Mouse (Mus musculus) lung, embryonic 16.5 days (tissue): ENCODE results near the gene Tub. TPM values are rescaled to one million over a fixed set of nuclear protein-coding genes. Genes with fewer than 3 reads are reported as not detected.
A peak's percentile ranks its signal among the peaks of the same experiment; 100 is the strongest.

Source experiments
- ATAC-seq: fragments of 200-750 bp; cut with Nextera tagmentation; 2 replicates; pipeline ENCODE4 v1.8.0; 2017; ENCODE audit warnings: low read depth, mild to moderate bottlenecking, moderate library complexity
- H3K27ac ChIP-seq: fragments of 300-500 bp; sonication (generic); 2 replicates; pipeline ENCODE4 v1.5.1; 2014; ENCODE audit warnings: mild to moderate bottlenecking, control low read depth, low read length
- H3K27me3 ChIP-seq: fragments of 300-500 bp; sonication (generic); 2 replicates; pipeline ENCODE4 v1.6.1; 2014; ENCODE audit warnings: low read depth, low read length, mixed read lengths; ENCODE audit not compliant: control insufficient read depth, insufficient read depth
- H3K36me3 ChIP-seq: fragments of 300-500 bp; sonication (generic); 2 replicates; pipeline ENCODE4 v1.6.1; 2014; ENCODE audit warnings: low read length; ENCODE audit not compliant: control insufficient read depth, insufficient read depth
- H3K4me1 ChIP-seq: fragments of 300-500 bp; sonication (generic); replicated peaks from 2 replicates; pipeline ENCODE4 v1.6.1; 2014; ENCODE audit warnings: low read length, mixed read lengths; ENCODE audit not compliant: control insufficient read depth, insufficient read depth
- H3K4me2 ChIP-seq: fragments of 300-500 bp; sonication (generic); 2 replicates; pipeline ENCODE4 v1.6.1; 2014; ENCODE audit warnings: low read depth, low read length, control low read depth
- H3K4me3 ChIP-seq: fragments of 300-500 bp; sonication (generic); 2 replicates; pipeline ENCODE4 v1.5.1; 2014; ENCODE audit warnings: mild to moderate bottlenecking, low read length, control low read depth
- H3K9ac ChIP-seq: fragments of 300-500 bp; sonication (generic); 2 replicates; pipeline ENCODE4 v1.6.1; 2014; ENCODE audit warnings: low read length, control low read depth
- H3K9me3 ChIP-seq: fragments of 300-500 bp; sonication (generic); 2 replicates; pipeline ENCODE4 v1.6.1; 2016; ENCODE audit warnings: low read length; ENCODE audit not compliant: control insufficient read depth
- WGBS: fragments of 180-500 bp; shearing (Covaris S2); extraction: QIAGEN DNeasy Blood & Tissue Kit; methylation state at CpG from one replicate; pipeline ENCODE4 v1.1.7; 2014; 5-methylcytosine and 5-hydroxymethylcytosine counted together
- polyA plus RNA-seq: library from polyadenylated mRNA; unstranded; fragments of >200 nt; fragmentation: Nextera tagmentation; extraction: Ambion mirVana; gene quantifications from 2 replicates; pipeline ENCODE4 v1.2.1, GENCODE M21; 2015

Gene Tub
- polyA plus RNA-seq, 1 experiment from 2014 or later, result 1.7 TPM

- H3K36me3 ChIP-seq, result peaks cover 31% of the 10 kb centered on the region
- no peaks in the 10 kb centered on the region for H3K27me3 ChIP-seq
- no peak overlapping the region for H3K4me2 ChIP-seq
- H3K9ac ChIP-seq, result no peak overlapping the region
- H3K4me3 ChIP-seq, result no peak overlapping the region
- no peaks in the 10 kb centered on the region for H3K9me3 ChIP-seq
- peaks cover 11% of the 10 kb centered on the region for H3K4me1 ChIP-seq
- 95% methylated on average over 4 of the region's 4 CpGs for WGBS
- H3K27ac ChIP-seq, result no peak overlapping the region
- ATAC-seq, result no peak
Observed at GRCm38 (mm10) chr7:108936591-108936990, 13.5 kb upstream of the Tub start.

DNA sequence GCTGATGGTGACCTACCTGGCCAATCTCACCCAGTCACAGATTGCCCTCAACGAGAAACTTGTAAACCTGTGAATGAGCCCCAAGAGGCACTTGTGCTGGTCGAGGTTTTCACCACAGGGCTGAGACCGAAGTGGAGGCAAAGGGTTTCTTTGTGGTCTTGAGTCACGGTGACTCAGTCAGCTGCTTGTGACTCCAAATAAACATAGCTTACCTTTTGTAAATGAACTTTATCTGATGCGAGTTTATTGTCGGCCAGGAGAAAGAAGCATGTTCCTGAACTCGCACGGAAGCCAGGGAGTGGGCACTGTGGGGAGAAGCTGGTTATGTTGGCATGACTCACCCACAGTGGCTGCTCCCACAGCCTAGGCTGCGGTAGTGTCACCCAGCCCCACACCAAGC lies 8.7 kb upstream of the Tub start:
- H3K4me2 ChIP-seq, result no peak overlapping the region
- no peaks in the 10 kb centered on the region for H3K9me3 ChIP-seq
- no peaks in the 10 kb centered on the region for H3K27me3 ChIP-seq
- WGBS, result 86% methylated on average over 9 of the region's 9 CpGs
- no peaks in the 10 kb centered on the region for H3K4me1 ChIP-seq
- peaks cover 37% of the 10 kb centered on the region for H3K36me3 ChIP-seq
- no peak overlapping the region for H3K27ac ChIP-seq
- no peak overlapping the region for H3K4me3 ChIP-seq
- no peak overlapping the region for H3K9ac ChIP-seq
- no peak for ATAC-seq

GRCm38 (mm10) chr7:108944002-108944401 lies 6.1 kb upstream of the Tub start:
- Histone ChIP-seq H3K36me3 (peaks cover 25% of the 10 kb centered on the region), H3K27me3 (peaks cover under 1% of the 10 kb centered on the region; the same call in 1 of the 2 replicates), H3K9me3 (no peaks in the 10 kb centered on the region), H3K4me3 (no peak overlapping the region), H3K27ac (no peak overlapping the region), H3K4me2 (no peak overlapping the region), H3K4me1 (no peaks in the 10 kb centered on the region), H3K9ac (no peak overlapping the region)
- WGBS, result 8% methylated on average over 2 of the region's 2 CpGs
- ATAC-seq, result peak; percentile 49; the same call in 1 of the 2 replicates

DNA sequence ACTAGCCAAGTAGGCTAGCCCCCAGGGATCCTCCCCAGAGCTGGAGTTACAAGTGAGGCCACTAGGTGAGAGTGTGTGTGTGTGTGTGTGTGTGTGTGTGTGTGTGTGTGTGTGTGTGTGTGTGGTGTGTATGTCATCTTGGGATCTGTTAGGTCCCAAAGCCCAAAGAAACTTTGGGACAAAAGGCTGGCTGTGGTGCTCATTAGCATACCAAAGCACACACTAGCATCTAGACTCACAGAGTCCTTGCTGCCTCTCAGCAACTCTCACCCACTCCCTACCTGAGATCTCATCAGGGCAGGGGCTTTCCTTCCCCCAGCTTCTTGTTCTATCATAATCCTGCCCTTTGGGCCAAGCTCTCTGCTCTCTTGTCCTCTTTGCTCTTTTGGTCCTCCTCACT lies 1.5 kb upstream of the Tub start:
- Histone ChIP-seq H3K4me2 (no peak overlapping the region), H3K9me3 (no peaks in the 10 kb centered on the region), H3K4me1 (peaks cover 9% of the 10 kb centered on the region), H3K9ac (no peak overlapping the region), H3K27ac (no peak overlapping the region), H3K27me3 (peaks cover 38% of the 10 kb centered on the region), H3K36me3 (no peaks in the 10 kb centered on the region; the same call in 1 of the 2 replicates), H3K4me3 (no peak overlapping the region)
- no peak for ATAC-seq

GRCm38 (mm10) chr7:108949301-108949700 lies 837 bp upstream of the Tub start:
- ATAC-seq, result no peak
- H3K4me3 ChIP-seq, result no peak overlapping the region
- no peak overlapping the region for H3K9ac ChIP-seq
- H3K36me3 ChIP-seq, result no peaks in the 10 kb centered on the region; the same call in 1 of the 2 replicates
- peaks cover 38% of the 10 kb centered on the region for H3K27me3 ChIP-seq
- no peak overlapping the region for H3K4me2 ChIP-seq
- H3K27ac ChIP-seq, result no peak overlapping the region
- 34% methylated on average over 2 of the region's 2 CpGs for WGBS
- H3K9me3 ChIP-seq, result no peaks in the 10 kb centered on the region
- H3K4me1 ChIP-seq, result peaks cover 9% of the 10 kb centered on the region

DNA sequence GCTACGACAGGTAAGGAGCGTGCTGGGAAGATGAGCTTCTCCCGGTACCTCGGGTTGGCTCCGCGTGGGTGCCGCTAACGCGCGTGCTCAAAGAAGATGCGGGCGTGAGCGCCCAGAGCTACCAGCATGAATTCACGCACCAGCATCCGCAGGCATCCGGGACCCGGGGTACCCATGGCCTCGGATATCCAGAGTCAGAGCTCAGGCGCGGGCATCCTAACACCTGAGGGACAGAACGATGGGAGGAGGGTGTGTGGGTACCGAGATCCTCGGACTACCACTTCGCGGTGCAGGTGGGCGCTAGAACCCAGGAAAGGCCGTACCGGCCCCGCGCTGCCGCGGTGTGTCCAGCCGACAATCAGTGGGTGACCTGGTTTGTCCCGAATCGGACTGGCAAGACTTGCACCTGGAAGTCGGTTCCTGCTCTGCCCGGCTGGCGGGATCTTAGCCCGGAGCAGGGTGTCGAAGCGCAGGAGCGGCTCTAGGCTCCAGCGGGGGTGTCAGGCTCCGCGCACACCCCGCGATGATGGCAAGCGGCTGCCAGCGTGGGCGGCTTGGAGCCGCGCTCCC lies 709 bp downstream of the Tub start:
- peak overlapping the region; percentile 2; the same call in 1 of the 2 replicates for H3K9ac ChIP-seq

DNA sequence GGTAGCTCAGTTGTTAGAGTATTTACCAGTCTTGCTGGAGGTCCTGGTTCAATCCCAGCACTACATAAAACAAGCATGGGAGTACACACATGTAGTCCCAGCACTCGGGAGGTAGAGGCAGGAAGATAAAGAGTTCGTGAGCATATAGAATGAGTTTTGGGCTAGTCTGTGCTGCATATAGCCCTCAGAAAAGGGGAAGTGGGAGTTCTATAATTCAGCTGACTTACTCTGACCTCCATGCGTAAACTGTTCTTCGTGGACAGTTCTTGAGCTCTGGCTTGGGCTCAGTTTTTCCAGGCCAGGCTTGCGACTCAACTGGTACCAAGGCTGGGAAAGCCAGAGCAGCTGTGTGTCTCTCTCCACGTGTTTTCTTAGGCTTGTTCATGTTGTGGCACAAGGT lies 2.7 kb downstream of the Tub start:
- H3K36me3 ChIP-seq, result no peaks in the 10 kb centered on the region
- H3K27me3 ChIP-seq, result peaks cover 38% of the 10 kb centered on the region
- H3K4me1 ChIP-seq, result peaks cover 9% of the 10 kb centered on the region
- no peak overlapping the region for H3K27ac ChIP-seq
- no peak overlapping the region for H3K4me2 ChIP-seq
- 73% methylated on average over 6 of the region's 6 CpGs for WGBS
- no peak overlapping the region for H3K9ac ChIP-seq
- H3K9me3 ChIP-seq, result no peaks in the 10 kb centered on the region
- no peak for ATAC-seq
- H3K4me3 ChIP-seq, result no peak overlapping the region

More for the DNA sequence above, 709 bp downstream of the Tub start:
- Histone ChIP-seq H3K4me2 (peak overlapping the region; percentile 55), H3K4me1 (peaks cover 9% of the 10 kb centered on the region), H3K27ac (no peak overlapping the region), H3K9me3 (no peaks in the 10 kb centered on the region), H3K27me3 (peaks cover 38% of the 10 kb centered on the region), H3K36me3 (no peaks in the 10 kb centered on the region), H3K4me3 (peak overlapping the region; percentile 40)
- peak; percentile 34; the same call in 1 of the 2 replicates for ATAC-seq
- under 1% methylated on average over 51 of the region's 52 CpGs for WGBS

DNA sequence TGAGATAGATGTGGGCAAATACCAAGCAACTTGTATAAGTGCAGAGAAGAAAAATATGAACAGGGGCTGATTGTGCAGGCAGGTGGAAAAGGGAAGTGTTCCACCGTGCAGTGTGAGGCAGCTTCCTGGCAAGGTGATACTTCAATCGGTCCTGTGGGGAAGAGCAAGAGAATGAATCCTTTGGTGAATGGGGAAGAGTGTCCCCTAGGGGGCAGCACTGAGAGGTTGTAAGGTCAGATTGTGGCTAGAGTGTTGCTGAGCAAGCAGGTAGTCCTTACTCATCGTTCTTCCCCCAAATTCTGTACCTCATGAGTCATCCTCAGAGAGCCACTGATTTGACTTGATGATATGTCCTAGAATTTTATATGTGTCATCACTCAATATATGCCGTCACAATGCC lies 4.0 kb downstream of the Tub start:
- Histone ChIP-seq H3K27me3 (peaks cover 36% of the 10 kb centered on the region), H3K27ac (no peak overlapping the region), H3K4me3 (no peak overlapping the region), H3K4me2 (no peak overlapping the region), H3K4me1 (peaks cover 9% of the 10 kb centered on the region), H3K36me3 (no peaks in the 10 kb centered on the region), H3K9me3 (no peaks in the 10 kb centered on the region), H3K9ac (no peak overlapping the region)
- no peak for ATAC-seq
- 51% methylated on average over 4 of the region's 4 CpGs for WGBS

DNA sequence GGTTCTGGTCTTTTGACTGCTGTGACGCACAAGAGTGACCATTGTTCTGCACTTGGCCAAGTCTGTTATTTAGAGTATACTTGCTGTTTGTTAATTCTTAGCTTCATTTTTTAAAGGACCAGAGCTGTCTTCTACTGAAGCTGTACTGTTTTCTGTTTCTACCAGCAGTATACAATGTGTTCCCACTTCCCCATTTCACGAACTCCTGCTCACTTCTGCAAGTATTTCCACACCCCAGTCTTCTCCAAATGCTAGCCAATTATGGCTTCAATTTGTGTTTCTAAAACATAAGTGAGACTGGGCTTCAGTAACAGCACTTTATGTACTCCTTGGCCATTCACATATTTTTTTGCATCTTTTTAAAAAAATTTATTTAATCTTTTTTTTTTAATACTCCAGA lies 7.6 kb downstream of the Tub start:
- H3K4me3 ChIP-seq, result no peak overlapping the region
- no peak overlapping the region for H3K4me2 ChIP-seq
- H3K36me3 ChIP-seq, result no peaks in the 10 kb centered on the region
- no peak for ATAC-seq
- H3K27ac ChIP-seq, result no peak overlapping the region
- no peak overlapping the region for H3K9ac ChIP-seq
- WGBS, result 75% methylated on average over 2 of the region's 2 CpGs
- peaks cover 5% of the 10 kb centered on the region; the same call in 1 of the 2 replicates for H3K27me3 ChIP-seq
- no peaks in the 10 kb centered on the region for H3K4me1 ChIP-seq
- no peaks in the 10 kb centered on the region for H3K9me3 ChIP-seq

DNA sequence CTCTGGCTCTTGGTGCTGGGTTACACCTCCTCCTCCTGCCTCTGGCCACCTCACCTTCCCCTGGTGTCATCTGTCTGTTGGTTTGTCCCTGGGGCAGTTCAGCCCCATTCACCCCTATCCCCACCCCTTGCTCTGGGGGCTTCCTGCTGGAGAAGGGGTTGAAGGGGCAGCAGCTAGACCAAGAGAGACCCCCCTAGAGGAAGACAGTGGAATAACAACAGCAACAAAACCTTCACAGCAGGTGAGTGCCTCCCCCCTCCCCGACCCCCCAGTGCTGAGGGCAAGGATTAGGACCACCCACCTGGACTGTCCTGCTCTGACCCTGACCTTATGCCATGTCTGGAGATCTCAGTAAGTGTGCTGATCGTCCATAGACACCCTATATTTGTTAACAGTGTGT lies 15.8 kb downstream of the Tub start:
- H3K4me1 ChIP-seq, result no peaks in the 10 kb centered on the region
- no peaks in the 10 kb centered on the region for H3K9me3 ChIP-seq
- H3K4me3 ChIP-seq, result no peak overlapping the region
- WGBS, result 16% methylated on average over 2 of the region's 2 CpGs
- H3K36me3 ChIP-seq, result no peaks in the 10 kb centered on the region
- no peak overlapping the region for H3K9ac ChIP-seq
- no peak overlapping the region for H3K4me2 ChIP-seq
- ATAC-seq, result no peak
- no peak overlapping the region for H3K27ac ChIP-seq
- no peaks in the 10 kb centered on the region for H3K27me3 ChIP-seq
